Mouse (Mus musculus) intestine, embryonic 16.5 days (tissue): ENCODE measurements around the gene Marcksl1. TPM values are rescaled to one million over a fixed set of nuclear protein-coding genes. Genes with fewer than 3 reads are reported as not detected.

Experiments used
- microRNA-seq: library from miRNA; unstranded; fragments of <30 nt; microRNA quantifications from one replicate; pipeline ENCODE4, GENCODE M21; 2016
- polyA plus RNA-seq: library from polyadenylated mRNA; unstranded; fragments of >200 nt; fragmentation: Nextera tagmentation; extraction: Ambion mirVana; gene quantifications from 2 replicates; pipeline ENCODE4 v1.2.1, GENCODE M21; 2015

Gene Marcksl1
- polyA plus RNA-seq, 1 experiment from 2014 or later = 312 TPM

Small RNA genes lying within 50 kb of the gene (microRNA-seq; reads per million reads assigned to microRNA genes)
- not detected for gene Mir8119

Other genes with a start within 250 kb of the Marcksl1 start
- 1.1 and 1.3 TPM in 2 replicates for gene Sync, start 226.0 kb upstream of the Marcksl1 start, polyA plus RNA-seq
- 271 and 297 TPM in 2 replicates for gene Rbbp4, start 178.2 kb upstream of the Marcksl1 start, polyA plus RNA-seq
- gene Zbtb8os, start 177.9 kb upstream of the Marcksl1 start, polyA plus RNA-seq = 64.2 and 66.9 TPM in 2 replicates
- 13.6 and 14.0 TPM in 2 replicates for gene Zbtb8a, start 135.5 kb upstream of the Marcksl1 start, polyA plus RNA-seq
- gene Zbtb8b, start 72.7 kb upstream of the Marcksl1 start, polyA plus RNA-seq = 1.1 and 1.2 TPM in 2 replicates
- gene Bsdc1, start 52.0 kb upstream of the Marcksl1 start, polyA plus RNA-seq = 24.5 and 24.7 TPM in 2 replicates
- not detected in 2 replicates for gene Tssk3, start 22.6 kb upstream of the Marcksl1 start, polyA plus RNA-seq
- not detected in 2 replicates for gene Fam229a, start 22.4 kb upstream of the Marcksl1 start, polyA plus RNA-seq
- gene Hdac1, start 29.1 kb downstream of the Marcksl1 start, polyA plus RNA-seq = 196 and 207 TPM in 2 replicates
- 6.1 and 7.9 TPM in 2 replicates for gene Lck, start 60.1 kb downstream of the Marcksl1 start, polyA plus RNA-seq
- 2.3 and 2.4 TPM in 2 replicates for gene Fam167b, start 65.0 kb downstream of the Marcksl1 start, polyA plus RNA-seq
- gene Eif3i, start 87.1 kb downstream of the Marcksl1 start, polyA plus RNA-seq = 255 and 274 TPM in 2 replicates
- 180 and 186 TPM in 2 replicates for gene Tmem234, start 87.1 kb downstream of the Marcksl1 start, polyA plus RNA-seq
- 1.6 and 1.7 TPM in 2 replicates for gene Dcdc2b, start 100.7 kb downstream of the Marcksl1 start, polyA plus RNA-seq
- gene Iqcc, start 105.5 kb downstream of the Marcksl1 start, polyA plus RNA-seq = 24.3 and 31.2 TPM in 2 replicates
- gene Ccdc28b, start 110.4 kb downstream of the Marcksl1 start, polyA plus RNA-seq = 42.7 and 44.6 TPM in 2 replicates
- gene Txlna, start 127.5 kb downstream of the Marcksl1 start, polyA plus RNA-seq = 54.9 and 55.7 TPM in 2 replicates
- 14.4 and 15.2 TPM in 2 replicates for gene Kpna6, start 159.2 kb downstream of the Marcksl1 start, polyA plus RNA-seq
- 9.2 and 10.6 TPM in 2 replicates for gene Tmem39b, start 183.3 kb downstream of the Marcksl1 start, polyA plus RNA-seq
- 62.2 and 62.6 TPM in 2 replicates for gene Khdrbs1, start 228.7 kb downstream of the Marcksl1 start, polyA plus RNA-seq